Mouse (Mus musculus): ENCODE measurements at regions not wholly inside any gene's neighbourhood (a gene's known extent, or its start where the extent isn't known, plus 50 kb on each side); places are given as distances from the start of the nearest gene placed in this dataset.
A peak's percentile ranks its signal among the peaks of the same experiment; 100 is the strongest.

GRCm38 (mm10) chr6:81466536-81466935 is 456.9 kb upstream of the Gcfc2 start:
- 48% methylated on average over 4 of the region's 4 CpGs for WGBS
- no peak overlapping the region for H3K27ac ChIP-seq
- no peaks in the 10 kb centered on the region for H3K9me3 ChIP-seq
- no peaks in the 10 kb centered on the region for H3K27me3 ChIP-seq
- 0 out of 2 replicates have a peak, but pooled peaks cover 2% of the 10 kb centered on the region for H3K4me1 ChIP-seq (replicated peaks)
- no peak overlapping the region for H3K4me3 ChIP-seq
- peak; percentile 49; the same call in 1 of the 2 replicates for ATAC-seq (ENCODE audit: low FRiP score)
- H3K4me2 ChIP-seq = no peak overlapping the region
- H3K9ac ChIP-seq = no peak overlapping the region
- no peaks in the 10 kb centered on the region for H3K36me3 ChIP-seq

GRCm38 (mm10) chr6:81471340-81471955 is 452.0 kb upstream of the Gcfc2 start:
- no peak overlapping the region for H3K4me2 ChIP-seq
- 0 out of 2 replicates have a peak, but pooled peaks cover 2% of the 10 kb centered on the region for H3K4me1 ChIP-seq (replicated peaks)
- 0 out of 2 replicates have a peak, but pooled peaks have one; percentile 59 for ATAC-seq (ENCODE audit: low FRiP score)
- no peak overlapping the region for H3K9ac ChIP-seq
- WGBS = 77% methylated on average over 9 of the region's 9 CpGs
- no peaks in the 10 kb centered on the region for H3K36me3 ChIP-seq
- H3K4me3 ChIP-seq = no peak overlapping the region
- H3K27me3 ChIP-seq = no peaks in the 10 kb centered on the region
- no peaks in the 10 kb centered on the region for H3K9me3 ChIP-seq
- H3K27ac ChIP-seq = no peak overlapping the region

GRCm38 (mm10) chr6:81472506-81472905 is 451.0 kb upstream of the Gcfc2 start:
- H3K27ac ChIP-seq = no peak overlapping the region
- H3K4me2 ChIP-seq = no peak overlapping the region
- H3K36me3 ChIP-seq = no peaks in the 10 kb centered on the region
- H3K4me1 ChIP-seq (replicated peaks) = 0 out of 2 replicates have a peak, but pooled peaks cover 2% of the 10 kb centered on the region
- ATAC-seq (ENCODE audit: low FRiP score) = no peak
- WGBS = 82% methylated on average over 3 of the region's 3 CpGs
- H3K9me3 ChIP-seq = no peaks in the 10 kb centered on the region
- H3K9ac ChIP-seq = no peak overlapping the region
- H3K4me3 ChIP-seq = no peak overlapping the region
- H3K27me3 ChIP-seq = no peaks in the 10 kb centered on the region

- no peak for ATAC-seq (ENCODE audit: low FRiP score)
- Histone ChIP-seq H3K9me3 (no peaks in the 10 kb centered on the region), H3K36me3 (no peaks in the 10 kb centered on the region), H3K4me2 (no peak overlapping the region), H3K4me3 (no peak overlapping the region), H3K27ac (no peak overlapping the region), H3K4me1 (replicated peaks) (0 out of 2 replicates have a peak, but pooled peaks cover 2% of the 10 kb centered on the region), H3K9ac (no peak overlapping the region), H3K27me3 (no peaks in the 10 kb centered on the region)
- WGBS = 83% methylated on average over 1 of the region's 1 CpGs
These were observed 448.7 kb upstream of the Gcfc2 start for GRCm38 (mm10) chr6:81474786-81475185.

GRCm38 (mm10) chr6:81487006-81487405 is 436.5 kb upstream of the Gcfc2 start:
- Histone ChIP-seq H3K9me3 (no peaks in the 10 kb centered on the region), H3K4me1 (replicated peaks) (no peaks in the 10 kb centered on the region), H3K9ac (no peak overlapping the region), H3K27me3 (no peaks in the 10 kb centered on the region), H3K4me3 (no peak overlapping the region), H3K27ac (no peak overlapping the region), H3K4me2 (no peak overlapping the region), H3K36me3 (no peaks in the 10 kb centered on the region)
- 70% methylated on average over 3 of the region's 3 CpGs for WGBS
- no peak for ATAC-seq (ENCODE audit: low FRiP score)

GRCm38 (mm10) chr6:81496239-81496638 is 427.2 kb upstream of the Gcfc2 start:
- 92% methylated on average over 7 of the region's 7 CpGs for WGBS
- Histone ChIP-seq H3K27ac (no peak overlapping the region), H3K36me3 (no peaks in the 10 kb centered on the region), H3K27me3 (no peaks in the 10 kb centered on the region), H3K4me2 (no peak overlapping the region), H3K9ac (no peak overlapping the region), H3K9me3 (no peaks in the 10 kb centered on the region), H3K4me1 (replicated peaks) (no peaks in the 10 kb centered on the region), H3K4me3 (no peak overlapping the region)
- no peak for ATAC-seq (ENCODE audit: low FRiP score)

- H3K9ac ChIP-seq = no peak overlapping the region
- H3K27ac ChIP-seq = no peak overlapping the region
- ATAC-seq (ENCODE audit: low FRiP score) = no peak
- WGBS = 91% methylated on average over 1 of the region's 1 CpGs
- no peaks in the 10 kb centered on the region for H3K9me3 ChIP-seq
- no peak overlapping the region for H3K4me3 ChIP-seq
- no peaks in the 10 kb centered on the region for H3K36me3 ChIP-seq
- no peaks in the 10 kb centered on the region for H3K27me3 ChIP-seq
- no peak overlapping the region for H3K4me2 ChIP-seq
- H3K4me1 ChIP-seq (replicated peaks) = no peaks in the 10 kb centered on the region
These were observed 406.3 kb upstream of the Gcfc2 start for GRCm38 (mm10) chr6:81517185-81517584.

GRCm38 (mm10) chr6:81562260-81562659 is 361.2 kb upstream of the Gcfc2 start:
- H3K27me3 ChIP-seq = no peaks in the 10 kb centered on the region
- no peaks in the 10 kb centered on the region for H3K36me3 ChIP-seq
- H3K9me3 ChIP-seq = no peaks in the 10 kb centered on the region
- no peak overlapping the region for H3K9ac ChIP-seq
- no peak overlapping the region for H3K27ac ChIP-seq
- H3K4me2 ChIP-seq = no peak overlapping the region
- WGBS = 67% methylated on average over 2 of the region's 2 CpGs
- H3K4me1 ChIP-seq (replicated peaks) = no peaks in the 10 kb centered on the region
- H3K4me3 ChIP-seq = no peak overlapping the region
- no peak for ATAC-seq (ENCODE audit: low FRiP score)

- no peaks in the 10 kb centered on the region for H3K36me3 ChIP-seq
- H3K4me3 ChIP-seq = no peak overlapping the region
- no peak overlapping the region for H3K4me2 ChIP-seq
- no peaks in the 10 kb centered on the region for H3K27me3 ChIP-seq
- H3K9ac ChIP-seq = no peak overlapping the region
- H3K9me3 ChIP-seq = no peaks in the 10 kb centered on the region
- WGBS = 90% methylated on average over 2 of the region's 2 CpGs
- H3K4me1 ChIP-seq (replicated peaks) = no peaks in the 10 kb centered on the region
- ATAC-seq (ENCODE audit: low FRiP score) = no peak
- H3K27ac ChIP-seq = no peak overlapping the region
These were observed 360.3 kb upstream of the Gcfc2 start for GRCm38 (mm10) chr6:81563192-81563591.

- Histone ChIP-seq H3K4me1 (replicated peaks) (no peaks in the 10 kb centered on the region), H3K9ac (no peak overlapping the region), H3K27me3 (no peaks in the 10 kb centered on the region), H3K4me3 (no peak overlapping the region), H3K27ac (no peak overlapping the region), H3K4me2 (no peak overlapping the region), H3K36me3 (no peaks in the 10 kb centered on the region), H3K9me3 (no peaks in the 10 kb centered on the region)
- ATAC-seq (ENCODE audit: low FRiP score) = no peak
- WGBS = 79% methylated on average over 1 of the region's 1 CpGs
These were observed 359.2 kb upstream of the Gcfc2 start for GRCm38 (mm10) chr6:81564295-81564694.

GRCm38 (mm10) chr6:81586441-81587117 is 336.9 kb upstream of the Gcfc2 start:
- no peak overlapping the region for H3K4me3 ChIP-seq
- no peak overlapping the region for H3K27ac ChIP-seq
- H3K36me3 ChIP-seq = no peaks in the 10 kb centered on the region
- 77% methylated on average over 1 of the region's 1 CpGs for WGBS
- 0 out of 2 replicates have a peak, but pooled peaks cover 6% of the 10 kb centered on the region for H3K4me1 ChIP-seq (replicated peaks)
- no peaks in the 10 kb centered on the region for H3K27me3 ChIP-seq
- no peak overlapping the region for H3K4me2 ChIP-seq
- ATAC-seq (ENCODE audit: low FRiP score) = no peak
- H3K9me3 ChIP-seq = no peaks in the 10 kb centered on the region
- no peak overlapping the region for H3K9ac ChIP-seq

GRCm38 (mm10) chr6:81589727-81590126 is 333.7 kb upstream of the Gcfc2 start:
- H3K27ac ChIP-seq = no peak overlapping the region
- H3K9ac ChIP-seq = no peak overlapping the region
- no peaks in the 10 kb centered on the region for H3K36me3 ChIP-seq
- 0 out of 2 replicates have a peak, but pooled peaks have one; percentile 32 for ATAC-seq (ENCODE audit: low FRiP score)
- no peaks in the 10 kb centered on the region for H3K9me3 ChIP-seq
- 49% methylated on average over 10 of the region's 10 CpGs for WGBS
- no peak overlapping the region for H3K4me3 ChIP-seq
- H3K4me1 ChIP-seq (replicated peaks) = 0 out of 2 replicates have a peak, but pooled peaks cover 6% of the 10 kb centered on the region
- no peaks in the 10 kb centered on the region for H3K27me3 ChIP-seq
- H3K4me2 ChIP-seq = peak overlapping the region; percentile 22

- H3K27ac ChIP-seq = no peak overlapping the region
- no peaks in the 10 kb centered on the region for H3K36me3 ChIP-seq
- H3K4me1 ChIP-seq (replicated peaks) = no peaks in the 10 kb centered on the region
- ATAC-seq (ENCODE audit: low FRiP score) = no peak
- no peak overlapping the region for H3K4me3 ChIP-seq
- H3K9ac ChIP-seq = no peak overlapping the region
- H3K27me3 ChIP-seq = no peaks in the 10 kb centered on the region
- H3K9me3 ChIP-seq = no peaks in the 10 kb centered on the region
- 57% methylated on average over 2 of the region's 2 CpGs for WGBS
- no peak overlapping the region for H3K4me2 ChIP-seq
These were observed 327.5 kb upstream of the Gcfc2 start for GRCm38 (mm10) chr6:81595926-81596325.
